Mouse (Mus musculus) left cerebral cortex, postnatal 36 days (tissue): ENCODE measurements at regions not wholly inside any gene's neighbourhood (a gene's known extent, or its start where the extent isn't known, plus 50 kb on each side); places are given as distances from the start of the nearest gene placed in this dataset.
A peak's percentile ranks its signal among the peaks of the same experiment; 100 is the strongest.
"Not testable (repeated sequence)": the region's sequence is repeated elsewhere in the genome, so short reads cannot be mapped to it uniquely, and the experiment has no call there.

Source experiments
- DNase-seq, 2 experiments: peaks; one replicate each; pipeline ENCODE4 v3.0.0; 2021 to 2022; ENCODE audit warnings: low spot score in 2 of 2, mixed read lengths in 1 of 2
- intact Hi-C: fragments of 180-260 bp; cut with DNase I; formaldehyde crosslinking; loops from one replicate; pipeline ENCODE4 v1.15.1; 2025

DNA sequence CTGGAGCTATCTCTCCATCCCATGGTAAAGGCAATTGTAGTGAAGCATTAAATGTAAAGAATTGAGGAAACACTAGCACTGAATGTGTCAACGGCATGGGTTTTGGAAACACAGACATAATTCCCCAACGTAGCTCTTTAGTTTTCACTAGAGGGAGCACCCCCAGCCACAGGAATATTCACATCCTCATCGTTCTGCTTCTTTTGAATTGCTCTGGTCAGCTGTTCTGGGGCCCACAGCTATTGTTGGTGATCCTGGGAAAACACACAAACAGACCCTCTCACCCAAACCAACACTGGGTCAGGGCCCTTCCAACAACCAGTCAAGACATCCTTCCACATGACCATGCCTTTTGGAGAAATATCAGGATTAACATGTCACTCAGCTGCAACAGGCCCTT lies 119.7 kb downstream of the Impg2 start:
- DNase-seq, intact Hi-C loops: not testable (repeated sequence)

DNA sequence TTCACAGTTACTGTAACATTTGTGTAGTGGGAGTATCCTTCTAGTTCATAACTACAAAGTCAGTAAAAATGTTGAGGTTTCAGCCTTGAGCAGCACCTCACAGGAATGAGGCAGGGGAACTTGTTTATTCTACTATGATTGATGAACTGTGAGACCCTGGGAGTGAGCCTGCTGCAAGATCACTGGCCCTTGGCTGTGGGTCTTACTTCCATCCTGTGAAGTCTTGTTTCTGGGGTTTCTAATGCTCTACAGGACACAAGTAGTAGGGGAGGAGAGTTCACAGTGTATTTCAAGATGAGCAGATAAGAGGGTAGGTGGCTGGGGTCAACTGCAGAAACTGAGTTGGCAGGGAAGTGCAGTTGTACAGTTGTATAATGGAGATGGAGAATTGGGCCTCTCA lies 128.3 kb upstream of the Abi3bp start:
- intact Hi-C loops = no loop called here
- DNase-seq = no peak

DNA sequence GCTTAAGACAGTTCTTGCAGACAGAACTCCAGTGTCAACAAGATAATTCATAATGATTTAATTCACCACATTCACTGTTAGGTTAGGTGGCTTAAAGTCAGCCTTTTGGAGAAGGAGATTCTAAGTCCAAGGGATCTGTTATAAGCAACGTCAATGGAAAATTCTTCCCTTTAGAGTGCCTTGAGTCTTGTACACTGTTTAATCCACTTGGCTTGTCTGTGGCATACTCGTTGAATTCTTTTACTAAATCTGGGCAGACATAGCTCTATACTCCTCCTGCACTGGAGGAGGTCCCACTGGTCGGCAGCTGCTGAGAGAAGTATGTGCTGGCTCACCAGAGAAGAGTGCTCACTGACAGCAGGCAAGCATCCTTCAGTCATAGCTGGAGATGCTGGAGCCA lies 124.8 kb upstream of the Abi3bp start:
- DNase-seq = no peak
- intact Hi-C loops = no loop called here

DNA sequence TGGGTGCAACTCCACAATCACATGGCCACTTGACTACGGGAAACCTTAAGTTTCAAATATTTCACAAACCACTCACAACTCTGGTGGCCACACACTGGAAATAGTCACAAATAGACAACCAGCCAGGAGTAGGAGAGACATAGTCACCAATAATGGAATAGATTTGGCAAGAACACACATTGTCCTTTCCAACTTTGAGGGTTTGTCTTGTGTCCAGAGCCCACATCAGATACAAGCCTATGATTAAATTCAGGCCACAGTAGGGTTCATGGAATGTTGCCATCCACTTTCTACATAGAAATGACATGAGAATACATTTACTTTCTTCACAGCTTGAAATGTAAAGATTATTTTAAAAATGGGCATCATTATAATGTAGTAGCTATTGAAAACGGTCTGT lies 118.6 kb upstream of the Abi3bp start:
- DNase-seq = no peak
- intact Hi-C loops = no loop called here

DNA sequence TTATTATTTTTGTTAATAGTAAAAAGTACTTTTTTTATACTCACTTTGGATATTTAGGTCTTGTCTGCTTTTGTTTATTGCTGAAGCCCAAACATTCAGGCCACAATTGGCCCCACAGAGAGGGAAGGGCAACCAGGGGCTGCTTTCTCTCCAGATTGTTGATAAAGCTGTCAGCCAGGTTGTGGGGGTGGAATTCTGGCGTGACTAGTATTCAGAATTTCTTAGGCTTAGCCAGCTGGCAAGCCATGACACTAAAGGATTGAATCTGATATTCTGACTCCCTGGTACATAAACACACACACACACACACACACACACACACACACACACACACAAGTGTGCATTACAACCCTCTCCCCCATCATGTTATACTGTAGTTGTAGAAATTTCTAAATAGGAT lies 116.7 kb upstream of the Abi3bp start:
- DNase-seq = no peak
- intact Hi-C loops = no loop called here

DNA sequence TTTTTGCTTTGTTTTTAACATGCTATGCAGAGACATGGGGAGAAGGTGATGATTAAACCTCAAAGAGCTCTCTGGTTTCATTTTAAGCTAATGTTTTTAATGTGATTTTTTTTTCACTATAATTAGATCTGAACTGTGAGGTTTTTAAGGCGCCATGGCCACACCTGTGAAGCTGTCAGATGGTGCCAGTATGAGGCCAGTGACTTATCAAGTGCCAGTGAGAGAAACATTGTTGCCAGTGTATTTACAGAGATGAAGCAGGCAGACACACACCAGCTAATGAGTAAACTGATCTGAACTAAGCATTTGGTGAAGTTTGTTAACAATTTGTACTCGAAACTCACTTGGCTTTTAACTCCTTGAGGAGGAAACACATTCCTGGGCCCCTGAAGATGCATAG lies 99.3 kb upstream of the Abi3bp start:
- no peak for DNase-seq
- intact Hi-C loops = no loop called here

DNA sequence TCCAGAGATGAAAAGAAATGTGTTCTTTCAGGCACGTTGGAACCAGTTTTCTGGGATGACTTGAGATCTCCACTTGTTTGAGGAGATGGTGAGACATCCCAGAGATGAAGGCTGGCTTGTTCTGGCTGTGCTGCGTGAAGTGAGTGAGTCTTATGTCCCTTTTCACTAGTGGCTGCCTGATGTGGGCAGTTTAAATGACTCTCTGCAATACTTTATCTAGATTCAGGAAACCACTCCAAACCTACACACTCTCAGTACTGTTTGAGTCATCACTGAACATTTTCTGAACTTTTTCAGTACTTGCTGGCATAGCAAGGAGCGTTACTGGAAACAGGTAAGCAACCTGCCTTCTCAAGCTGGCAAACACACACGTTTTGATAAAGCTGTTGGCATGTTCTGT lies 97.0 kb upstream of the Abi3bp start:
- intact Hi-C loops = no loop called here
- DNase-seq = no peak

DNA sequence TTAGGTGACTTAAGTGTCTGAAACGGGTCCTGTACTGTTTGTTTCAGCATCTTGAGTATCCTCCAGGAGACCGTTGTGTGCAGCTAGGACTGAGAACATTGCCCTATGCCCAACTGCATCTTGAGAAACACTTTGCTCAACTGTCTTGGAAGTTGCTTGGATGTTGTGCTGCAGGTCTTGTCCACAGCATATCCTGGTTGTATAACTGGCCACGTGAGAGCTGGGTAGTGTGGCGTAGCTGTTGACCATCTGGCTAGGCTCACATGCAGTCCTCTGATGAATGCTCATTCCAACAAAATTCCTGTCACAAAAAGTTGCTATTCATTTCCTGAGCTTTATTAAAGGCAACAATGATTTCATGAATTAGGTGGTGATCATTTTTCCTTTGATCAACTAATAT lies 91.1 kb upstream of the Abi3bp start:
- no peak for DNase-seq
- intact Hi-C loops = no loop called here

DNA sequence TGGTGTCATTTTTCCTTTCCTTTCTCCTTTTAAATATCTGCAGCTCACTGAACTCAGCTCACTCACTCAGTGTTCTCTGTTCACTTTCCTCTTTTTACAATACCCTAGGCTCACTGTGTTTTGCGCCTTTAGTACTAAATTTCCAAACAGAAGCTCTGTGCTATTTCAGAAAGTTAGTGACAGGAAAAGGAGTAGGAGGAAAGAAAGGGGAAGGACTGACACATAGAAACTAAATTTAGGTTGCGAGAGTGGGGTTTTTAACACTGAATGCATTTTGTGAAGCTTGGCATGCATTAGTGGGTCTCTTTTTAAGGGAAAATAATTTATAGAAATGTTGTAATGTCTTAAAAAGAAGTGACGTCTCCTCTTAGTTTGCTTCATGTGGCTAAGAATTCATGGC lies 84.8 kb upstream of the Abi3bp start:
- intact Hi-C loops = loop anchor here (10.0 kb wide), 1 partner anchor 82 kb away; the partner anchor contains the start of gene Abi3bp
- DNase-seq = no peak

DNA sequence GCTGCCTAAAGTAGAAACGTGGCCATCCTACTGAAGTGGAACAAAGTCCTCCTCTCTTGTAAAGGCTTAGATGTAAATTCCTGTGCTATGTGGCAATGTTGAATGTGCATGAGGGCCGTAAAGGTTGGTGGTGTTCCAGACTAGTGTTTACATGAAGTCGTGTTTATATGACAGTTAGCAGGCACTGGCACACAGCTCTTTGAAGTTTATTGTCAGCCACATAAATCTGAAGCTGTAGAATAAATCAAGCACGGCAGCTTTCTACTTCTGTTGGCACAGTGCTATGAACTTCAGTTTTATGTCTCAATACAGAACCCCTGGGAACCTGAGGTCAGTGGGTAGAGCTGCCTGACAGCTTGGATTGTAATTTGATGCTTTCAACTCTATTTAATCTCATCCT lies 81.1 kb upstream of the Abi3bp start:
- intact Hi-C loops = loop anchor here (10.0 kb wide), 1 partner anchor 78 kb away; the partner anchor contains the start of gene Abi3bp

DNA sequence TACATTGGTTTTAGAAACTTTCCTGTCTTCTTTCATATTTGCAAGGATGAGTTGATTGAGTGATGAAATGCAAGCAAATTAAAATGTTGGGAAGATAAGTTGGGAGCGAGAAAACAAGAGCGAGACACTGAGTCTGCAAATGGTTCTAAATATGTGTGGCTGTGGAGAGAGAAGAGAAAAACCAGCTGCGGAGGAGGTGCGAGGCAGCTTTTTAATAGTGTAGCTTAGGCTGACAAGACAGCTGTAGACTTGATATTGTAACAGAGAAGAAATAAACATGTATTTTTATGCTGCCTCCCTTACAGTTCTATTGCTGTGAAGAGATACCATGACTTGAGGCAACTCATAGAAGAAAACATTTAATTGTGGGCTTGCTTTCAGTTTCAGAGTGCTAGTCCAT lies 78.1 kb upstream of the Abi3bp start:
- intact Hi-C loops = loop anchor here (10.0 kb wide), 1 partner anchor 75 kb away; the partner anchor contains the start of gene Abi3bp
- peak in 1 of 2 experiments; percentile 30 for DNase-seq

More for the DNA sequence above, 81.1 kb upstream of the Abi3bp start:
- DNase-seq = no peak

DNA sequence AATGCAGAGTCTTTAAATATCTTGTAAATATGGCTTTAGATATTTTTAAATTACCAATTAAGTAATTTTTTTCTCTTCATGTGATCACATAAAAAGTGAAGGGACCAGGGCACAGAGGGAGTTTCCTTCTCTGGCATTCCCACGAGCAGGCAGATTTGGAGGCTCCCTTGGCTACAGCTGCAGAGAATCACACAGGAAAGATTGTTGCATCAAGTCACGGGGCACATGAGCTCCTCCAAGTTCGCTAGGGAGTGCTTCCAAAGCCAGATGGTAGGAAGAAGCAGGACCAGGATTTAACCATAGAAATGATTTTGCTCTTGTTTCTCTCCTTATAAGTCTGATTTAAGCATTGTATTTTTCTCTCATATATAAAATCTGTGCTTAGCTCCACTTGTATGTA lies 53.9 kb upstream of the Abi3bp start:
- intact Hi-C loops = no loop called here

More for the DNA sequence above, 53.9 kb upstream of the Abi3bp start:
- DNase-seq = peak; percentile 22 to 38
